In the genomic region with DNA sequence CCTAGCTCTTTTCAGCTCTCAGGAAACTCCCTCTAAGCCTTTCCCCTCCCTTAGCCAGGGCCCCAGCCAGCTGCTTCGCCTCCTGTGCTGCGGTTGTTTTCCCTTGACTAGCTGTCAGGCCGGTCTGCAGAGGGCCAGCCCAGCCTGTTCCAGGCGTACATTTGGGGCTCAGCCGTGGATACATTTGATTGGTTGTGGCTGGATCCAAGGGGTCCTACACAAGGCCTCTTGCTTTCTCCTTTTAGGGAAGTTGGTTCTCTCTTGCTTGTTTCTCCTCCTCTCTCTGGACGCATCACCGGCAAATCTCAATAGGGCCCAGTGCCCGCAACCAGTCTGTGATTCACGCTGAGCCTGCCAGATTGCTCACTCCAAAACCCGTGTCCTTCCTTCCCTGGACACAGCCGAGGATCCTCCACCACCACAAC, we compare ENCODE assay signal across 8 mouse cellular contexts. TPM values are rescaled to one million over a fixed set of nuclear protein-coding genes. Genes with fewer than 3 reads are reported as not detected.
DNase-seq lines count a peak whose midpoint lies in the region; ATAC-seq and TF ChIP-seq lines count a peak whose summit lies in the region.

No protein-coding gene starts in this region.

- no peaks in the 10 kb centered on the region for H3K27me3 ChIP-seq in embryonic facial prominence, embryonic 10.5 days (replicated peaks; ENCODE audit: low read depth, poor library complexity, severe bottlenecking)
- H3K27me3 ChIP-seq in stomach, postnatal 0 days (ENCODE audit: control insufficient read depth, insufficient read depth, low read length), result no peaks in the 10 kb centered on the region

- H3K36me3 ChIP-seq in embryonic facial prominence, embryonic 10.5 days (replicated peaks), result 0 out of 2 replicates have a peak, but pooled peaks cover 12% of the 10 kb centered on the region
- no peaks in the 10 kb centered on the region for H3K36me3 ChIP-seq in stomach, postnatal 0 days (ENCODE audit: control insufficient read depth, insufficient read depth, low read length)

- TF ChIP-seq CTCF in stomach, postnatal 0 days (IDR thresholded peaks at IDR 0.05; ENCODE audit: low read depth), result peak; percentile 34; the same call in 1 of the 2 replicates

- peaks cover 72% of the 10 kb centered on the region for H3K4me1 ChIP-seq in embryonic facial prominence, embryonic 10.5 days
- H3K4me1 ChIP-seq in stomach, postnatal 0 days (replicated peaks; ENCODE audit: control insufficient read depth, insufficient read depth), result peaks cover 15% of the 10 kb centered on the region

- ATAC-seq in stomach, postnatal 0 days (ENCODE audit: low FRiP score, low TSS enrichment), result peak; percentile 91
- no peak for ATAC-seq in megakaryocyte progenitor cell, adult 5-6 weeks (replicated peaks; ENCODE audit: poor library complexity)

- DNase-seq in brain, adult 2 months (ENCODE audit: low read depth, low spot score), result peak; percentile 62
- DNase-seq in embryonic facial prominence, embryonic 10.5 days (ENCODE audit: low spot score), result peak; percentile 77
- DNase-seq in heart, adult 9 months (ENCODE audit: low spot score in 2 of 2), result peak; percentile 67 to 79
- peak; percentile 45 for DNase-seq in kidney, adult 9 months
- DNase-seq in mesoderm, embryonic 11.5 days (ENCODE audit: low read depth, low spot score), result peak; percentile 71
- peak; percentile 84 for DNase-seq in stomach, postnatal 0 days (ENCODE audit: low spot score)
- DNase-seq in B cell, adult 2 months, result no peak

- H3K9me3 ChIP-seq in embryonic facial prominence, embryonic 10.5 days, result no peaks in the 10 kb centered on the region
- H3K9me3 ChIP-seq in stomach, postnatal 0 days (ENCODE audit: control insufficient read depth, low read length), result no peaks in the 10 kb centered on the region

- WGBS in embryonic facial prominence, embryonic 10.5 days, result 19% methylated on average over 11 of the region's 11 CpGs
- WGBS in stomach, postnatal 0 days, result 11% methylated on average over 11 of the region's 11 CpGs

- H3K9ac ChIP-seq in stomach, postnatal 0 days (ENCODE audit: low read length), result no peak overlapping the region

- H3K27ac ChIP-seq in embryonic facial prominence, embryonic 10.5 days (replicated peaks), result peak overlapping the region; percentile 83
- peak overlapping the region; percentile 92 for H3K27ac ChIP-seq in stomach, postnatal 0 days (replicated peaks)

- H3K4me3 ChIP-seq in embryonic facial prominence, embryonic 10.5 days, result no peak overlapping the region
- no peak overlapping the region for H3K4me3 ChIP-seq in stomach, postnatal 0 days (ENCODE audit: low read depth, low read length)

- peak; percentile 82 for TF ChIP-seq EP300 in stomach, postnatal 0 days (optimal IDR thresholded peaks at IDR 0.05)

- H3K4me2 ChIP-seq in stomach, postnatal 0 days (replicated peaks; ENCODE audit: low read depth), result no peak overlapping the region

RNA-seq across cellular contexts. Expression of a gene that starts 40.4 kb away (rescaled TPM):
- polyA plus RNA-seq in embryonic facial prominence, embryonic 10.5 days (2016; fragmentation: Nextera tagmentation; extraction: Ambion mirVana), result 62.7 and 70.3 TPM in 2 replicates
- polyA plus RNA-seq in stomach, postnatal 0 days (2015; fragmentation: Nextera tagmentation; extraction: Ambion mirVana), result 69.5 and 72.3 TPM in 2 replicates
- total RNA-seq in megakaryocyte progenitor cell, adult 5-6 weeks (2015), result not detected in 2 replicates
- total RNA-seq in megakaryocyte progenitor cell, adult 5-6 weeks (2017), result not detected in 2 replicates

Comparison
In these comparisons a context has a peak if more than half of its experiments do, and no peak if none do; other contexts are left out.
1. DNase-seq: peak in brain, adult 2 months (single experiment), embryonic facial prominence, embryonic 10.5 days (single experiment), heart, adult 9 months (2 of 2), kidney, adult 9 months (single experiment), mesoderm, embryonic 11.5 days (single experiment) and stomach, postnatal 0 days (single experiment); none in B cell, adult 2 months (0 of 2).